Mouse (Mus musculus): ENCODE results near the gene Gm20388. TPM values are rescaled to one million over a fixed set of nuclear protein-coding genes. Genes with fewer than 3 reads are reported as not detected.

The Gm20388 gene
- polyA plus RNA-seq, 1 experiment from 2014 or later: not detected

GRCm38 (mm10) chr8:120305800-120306385, 395.3 kb downstream of the Gm20388 start:
- no peak for ATAC-seq (ENCODE audit: insufficient number of reproducible peaks, insufficient read depth, low FRiP score, low TSS enrichment)
- Histone ChIP-seq H3K9ac (no peak overlapping the region), H3K4me2 (replicated peaks) (no peak overlapping the region), H3K27ac (no peak overlapping the region), H3K4me1 (peaks cover 60% of the 10 kb centered on the region), H3K9me3 (no peaks in the 10 kb centered on the region), H3K27me3 (0 out of 2 replicates have a peak, but pooled peaks cover 4% of the 10 kb centered on the region), H3K36me3 (no peaks in the 10 kb centered on the region), H3K4me3 (no peak overlapping the region)
- WGBS: 72% methylated on average over 10 of the region's 10 CpGs

- H3K36me3 ChIP-seq: no peaks in the 10 kb centered on the region
- H3K9me3 ChIP-seq: no peaks in the 10 kb centered on the region
- H3K4me2 ChIP-seq (replicated peaks): no peak overlapping the region
- 7% methylated on average over 16 of the region's 16 CpGs for WGBS
- H3K9ac ChIP-seq: no peak overlapping the region
- H3K4me3 ChIP-seq: no peak overlapping the region
- H3K27me3 ChIP-seq: 0 out of 2 replicates have a peak, but pooled peaks cover 4% of the 10 kb centered on the region
- peaks cover 61% of the 10 kb centered on the region for H3K4me1 ChIP-seq
- peak; percentile 29; the same call in 1 of the 2 replicates for ATAC-seq (ENCODE audit: insufficient number of reproducible peaks, insufficient read depth, low FRiP score, low TSS enrichment)
- H3K27ac ChIP-seq: peak overlapping the region; percentile 43; the same call in 1 of the 2 replicates
Observed at GRCm38 (mm10) chr8:120307103-120307502, 396.5 kb downstream of the Gm20388 start.

- H3K4me1 ChIP-seq: peaks cover 60% of the 10 kb centered on the region
- 42% methylated on average over 11 of the region's 11 CpGs for WGBS
- no peaks in the 10 kb centered on the region for H3K36me3 ChIP-seq
- H3K4me2 ChIP-seq (replicated peaks): no peak overlapping the region
- H3K27ac ChIP-seq: peak overlapping the region; percentile 43; the same call in 1 of the 2 replicates
- no peak overlapping the region for H3K4me3 ChIP-seq
- no peaks in the 10 kb centered on the region for H3K9me3 ChIP-seq
- ATAC-seq (ENCODE audit: insufficient number of reproducible peaks, insufficient read depth, low FRiP score, low TSS enrichment): no peak; the same call in 1 of the 2 replicates
- no peak overlapping the region for H3K9ac ChIP-seq
- H3K27me3 ChIP-seq: 0 out of 2 replicates have a peak, but pooled peaks cover 4% of the 10 kb centered on the region
Observed at GRCm38 (mm10) chr8:120307528-120307927, 396.9 kb downstream of the Gm20388 start.

DNA sequence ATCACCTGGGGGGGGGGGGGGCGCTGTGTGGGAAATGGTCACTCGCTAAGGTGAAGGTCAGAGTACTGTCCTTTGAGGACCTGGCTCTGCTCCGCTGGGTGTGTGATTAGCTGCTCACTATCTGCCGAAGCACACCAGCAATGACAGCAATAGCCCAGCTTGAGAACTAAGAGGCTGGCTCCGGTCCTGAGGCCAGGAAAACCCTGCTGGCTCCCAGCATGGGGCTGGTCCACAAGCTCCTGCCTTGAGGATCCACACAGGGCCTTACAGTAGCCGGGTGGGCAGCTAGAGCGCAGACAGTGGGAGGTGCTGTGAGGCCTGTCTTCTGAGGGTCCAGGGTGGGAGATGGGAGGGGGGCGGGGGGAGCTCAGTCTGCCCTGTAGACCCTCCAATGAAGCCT, 397.5 kb downstream of the Gm20388 start:
- Histone ChIP-seq H3K4me3 (no peak overlapping the region), H3K36me3 (no peaks in the 10 kb centered on the region), H3K9ac (no peak overlapping the region), H3K4me1 (peaks cover 54% of the 10 kb centered on the region), H3K4me2 (replicated peaks) (no peak overlapping the region), H3K9me3 (no peaks in the 10 kb centered on the region), H3K27ac (no peak overlapping the region), H3K27me3 (0 out of 2 replicates have a peak, but pooled peaks cover 4% of the 10 kb centered on the region)
- ATAC-seq (ENCODE audit: insufficient number of reproducible peaks, insufficient read depth, low FRiP score, low TSS enrichment): no peak
- 41% methylated on average over 8 of the region's 8 CpGs for WGBS

GRCm38 (mm10) chr8:120308553-120308952, 397.9 kb downstream of the Gm20388 start:
- WGBS: 54% methylated on average over 9 of the region's 9 CpGs
- 0 out of 2 replicates have a peak overlapping the region, but pooled peaks have one; percentile 3 for H3K9ac ChIP-seq
- no peaks in the 10 kb centered on the region for H3K36me3 ChIP-seq
- H3K4me2 ChIP-seq (replicated peaks): no peak overlapping the region
- no peak overlapping the region for H3K27ac ChIP-seq
- H3K4me1 ChIP-seq: peaks cover 49% of the 10 kb centered on the region
- no peak for ATAC-seq (ENCODE audit: insufficient number of reproducible peaks, insufficient read depth, low FRiP score, low TSS enrichment)
- 0 out of 2 replicates have a peak, but pooled peaks cover 4% of the 10 kb centered on the region for H3K27me3 ChIP-seq
- no peak overlapping the region for H3K4me3 ChIP-seq
- H3K9me3 ChIP-seq: no peaks in the 10 kb centered on the region

GRCm38 (mm10) chr8:120309326-120309725, 398.7 kb downstream of the Gm20388 start:
- no peaks in the 10 kb centered on the region for H3K36me3 ChIP-seq
- H3K4me2 ChIP-seq (replicated peaks): no peak overlapping the region
- H3K4me3 ChIP-seq: no peak overlapping the region
- peaks cover 44% of the 10 kb centered on the region for H3K4me1 ChIP-seq
- no peak overlapping the region for H3K9ac ChIP-seq
- 0 out of 2 replicates have a peak, but pooled peaks cover 4% of the 10 kb centered on the region for H3K27me3 ChIP-seq
- no peaks in the 10 kb centered on the region for H3K9me3 ChIP-seq
- H3K27ac ChIP-seq: no peak overlapping the region
- ATAC-seq (ENCODE audit: insufficient number of reproducible peaks, insufficient read depth, low FRiP score, low TSS enrichment): no peak
- whole genome bisulfite sequencing: 48% methylated on average over 18 of the region's 18 CpGs

GRCm38 (mm10) chr8:120310063-120310462, 399.4 kb downstream of the Gm20388 start:
- no peak overlapping the region for H3K4me3 ChIP-seq
- no peak for ATAC-seq (ENCODE audit: insufficient number of reproducible peaks, insufficient read depth, low FRiP score, low TSS enrichment)
- H3K27me3 ChIP-seq: 0 out of 2 replicates have a peak, but pooled peaks cover 4% of the 10 kb centered on the region
- 74% methylated on average over 5 of the region's 5 CpGs for WGBS
- H3K36me3 ChIP-seq: no peaks in the 10 kb centered on the region
- peaks cover 39% of the 10 kb centered on the region for H3K4me1 ChIP-seq
- no peak overlapping the region for H3K9ac ChIP-seq
- no peak overlapping the region for H3K4me2 ChIP-seq (replicated peaks)
- no peaks in the 10 kb centered on the region for H3K9me3 ChIP-seq
- H3K27ac ChIP-seq: no peak overlapping the region

DNA sequence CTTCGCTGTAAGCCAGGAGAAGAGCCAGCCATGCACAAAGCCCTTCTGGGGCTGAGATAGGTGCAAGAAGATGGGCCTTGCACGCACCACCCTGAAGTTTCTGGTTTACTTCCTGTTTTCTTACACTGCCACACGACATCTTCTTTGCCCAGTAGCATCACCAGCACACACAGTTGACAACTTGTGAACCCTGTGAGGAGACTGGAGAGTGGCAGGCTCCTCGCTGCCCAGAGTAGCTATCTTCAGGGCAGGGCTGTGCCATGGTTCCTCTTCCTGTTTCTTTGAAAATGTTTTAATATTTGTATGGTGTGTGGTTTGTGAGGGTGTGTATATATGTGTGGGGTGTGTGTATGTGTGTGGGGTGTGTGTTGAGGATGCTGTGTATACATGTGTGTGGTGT, 401.8 kb downstream of the Gm20388 start:
- no peak overlapping the region for H3K27ac ChIP-seq
- 0 out of 2 replicates have a peak, but pooled peaks cover 4% of the 10 kb centered on the region for H3K27me3 ChIP-seq
- H3K9ac ChIP-seq: 0 out of 2 replicates have a peak overlapping the region, but pooled peaks have one; percentile 7
- H3K4me3 ChIP-seq: no peak overlapping the region
- no peak for ATAC-seq (ENCODE audit: insufficient number of reproducible peaks, insufficient read depth, low FRiP score, low TSS enrichment)
- peaks cover 30% of the 10 kb centered on the region for H3K4me1 ChIP-seq
- 84% methylated on average over 4 of the region's 4 CpGs for WGBS
- no peak overlapping the region for H3K4me2 ChIP-seq (replicated peaks)
- H3K9me3 ChIP-seq: no peaks in the 10 kb centered on the region
- H3K36me3 ChIP-seq: no peaks in the 10 kb centered on the region

DNA sequence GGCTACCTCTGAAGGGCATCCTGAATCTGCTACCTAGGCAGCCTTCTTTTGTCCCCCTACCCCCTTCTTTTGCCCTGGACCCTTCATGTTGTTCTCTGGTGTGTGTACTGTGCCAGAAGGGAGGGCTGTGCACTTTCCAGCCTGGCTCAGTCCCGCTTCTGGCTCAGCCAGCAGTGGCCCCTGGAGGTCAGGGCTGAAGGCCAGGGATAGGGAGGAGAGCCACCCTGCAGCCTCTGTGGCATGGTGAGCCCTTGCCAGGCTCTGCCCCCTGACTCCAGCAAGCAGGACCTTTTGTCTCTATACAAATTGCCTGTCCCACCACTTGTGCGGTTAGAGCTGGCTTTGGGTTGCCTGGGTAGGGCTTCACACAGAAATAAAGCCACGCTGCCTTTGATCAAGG, 403.0 kb downstream of the Gm20388 start:
- no peak for ATAC-seq (ENCODE audit: insufficient number of reproducible peaks, insufficient read depth, low FRiP score, low TSS enrichment)
- no peak overlapping the region for H3K27ac ChIP-seq

GRCm38 (mm10) chr8:120314932-120315331, 404.3 kb downstream of the Gm20388 start:
- Histone ChIP-seq H3K4me1 (peaks cover 12% of the 10 kb centered on the region; the same call in 1 of the 2 replicates), H3K27me3 (no peaks in the 10 kb centered on the region), H3K27ac (no peak overlapping the region), H3K4me2 (replicated peaks) (no peak overlapping the region), H3K36me3 (no peaks in the 10 kb centered on the region), H3K9me3 (no peaks in the 10 kb centered on the region), H3K9ac (no peak overlapping the region), H3K4me3 (no peak overlapping the region)
- WGBS: 87% methylated on average over 5 of the region's 5 CpGs
- ATAC-seq (ENCODE audit: insufficient number of reproducible peaks, insufficient read depth, low FRiP score, low TSS enrichment): no peak

More for the DNA sequence above, 403.0 kb downstream of the Gm20388 start:
- Histone ChIP-seq H3K27me3 (no peaks in the 10 kb centered on the region), H3K9me3 (no peaks in the 10 kb centered on the region), H3K9ac (no peak overlapping the region), H3K4me3 (no peak overlapping the region), H3K4me1 (peaks cover 24% of the 10 kb centered on the region), H3K4me2 (replicated peaks) (no peak overlapping the region), H3K36me3 (no peaks in the 10 kb centered on the region)
- 79% methylated on average over 3 of the region's 3 CpGs for WGBS

DNA sequence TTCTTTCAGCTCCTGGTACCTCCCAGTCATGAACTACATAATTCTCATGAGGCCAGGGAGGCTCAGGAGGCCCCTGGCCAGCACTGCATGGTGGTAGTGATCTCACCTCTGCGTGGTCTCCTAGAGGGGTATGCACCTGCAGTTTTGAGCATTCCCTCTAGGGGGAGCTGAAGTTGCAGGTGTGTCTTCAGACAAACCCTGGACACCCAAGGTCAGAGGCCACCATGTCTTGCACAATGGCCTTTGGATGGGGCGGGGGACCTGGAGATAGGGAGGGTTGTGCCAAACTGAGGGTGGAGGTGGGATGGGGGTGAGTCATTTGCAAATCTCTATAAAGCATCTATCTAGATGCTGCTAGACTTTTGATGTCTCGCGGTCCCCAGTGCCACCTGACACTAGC, 405.0 kb downstream of the Gm20388 start:
- WGBS: 92% methylated on average over 4 of the region's 4 CpGs
- peaks cover 12% of the 10 kb centered on the region; the same call in 1 of the 2 replicates for H3K4me1 ChIP-seq
- H3K36me3 ChIP-seq: no peaks in the 10 kb centered on the region
- H3K27me3 ChIP-seq: no peaks in the 10 kb centered on the region
- H3K9ac ChIP-seq: no peak overlapping the region
- H3K4me2 ChIP-seq (replicated peaks): no peak overlapping the region
- H3K9me3 ChIP-seq: no peaks in the 10 kb centered on the region
- ATAC-seq (ENCODE audit: insufficient number of reproducible peaks, insufficient read depth, low FRiP score, low TSS enrichment): no peak
- no peak overlapping the region for H3K4me3 ChIP-seq
- H3K27ac ChIP-seq: no peak overlapping the region

GRCm38 (mm10) chr8:120316707-120317106, 406.1 kb downstream of the Gm20388 start:
- Histone ChIP-seq H3K36me3 (no peaks in the 10 kb centered on the region), H3K4me3 (no peak overlapping the region), H3K9me3 (no peaks in the 10 kb centered on the region), H3K9ac (no peak overlapping the region), H3K27ac (no peak overlapping the region), H3K27me3 (no peaks in the 10 kb centered on the region), H3K4me2 (replicated peaks) (no peak overlapping the region), H3K4me1 (peaks cover 10% of the 10 kb centered on the region; the same call in 1 of the 2 replicates)
- no peak for ATAC-seq (ENCODE audit: insufficient number of reproducible peaks, insufficient read depth, low FRiP score, low TSS enrichment)
- 88% methylated on average over 7 of the region's 7 CpGs for WGBS
